Mouse (Mus musculus): ENCODE results near the gene Copz2.

DNA sequence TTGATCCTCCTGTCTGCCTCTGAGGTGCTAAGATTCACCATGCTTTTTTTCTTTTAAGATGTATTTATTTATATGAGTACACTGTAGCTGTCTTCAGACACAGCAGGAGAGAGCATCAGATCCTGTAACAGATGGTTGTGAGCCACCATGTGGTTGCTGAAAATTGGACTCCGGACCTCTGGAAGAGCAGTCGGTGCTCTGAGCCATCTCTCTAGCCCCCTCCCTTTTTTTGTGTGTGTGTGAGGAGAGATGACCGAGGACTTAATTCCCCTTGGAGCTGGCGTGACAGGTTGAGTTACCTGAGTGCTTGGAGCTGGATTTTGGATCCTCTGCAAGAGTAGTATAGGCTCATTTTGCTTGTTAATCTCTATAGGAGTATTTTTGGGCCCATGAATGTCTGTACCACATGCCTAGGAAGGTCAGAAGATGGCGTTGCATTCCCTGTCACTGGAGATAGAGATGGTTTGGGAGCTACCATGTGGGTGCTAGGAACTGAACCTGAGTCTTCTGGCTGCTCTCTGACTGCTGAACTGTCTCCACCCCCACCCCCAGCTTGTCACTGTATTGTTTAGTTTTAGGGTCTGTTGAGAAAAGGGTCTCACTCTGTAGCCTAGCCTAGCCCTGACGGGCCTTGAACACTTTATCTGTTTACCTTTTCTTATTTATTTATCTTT, 40.0 kb upstream of the Copz2 start:
- TF ChIP-seq GATA1 (IDR thresholded peaks at IDR 0.05; ENCODE audit: borderline replicate concordance, low read length) (no peak), CTCF (IDR thresholded peaks at IDR 0.05; ENCODE audit: low read depth, low read length) (no peak), POLR2AphosphoS5 (IDR thresholded peaks at IDR 0.05; ENCODE audit: insufficient replicate concordance, low read depth, low read length) (no peak), TAL1 (conservative IDR thresholded peaks at IDR 0.05; ENCODE audit: low read depth, low read length) (no peak), GATA2 (IDR thresholded peaks at IDR 0.05; ENCODE audit: borderline replicate concordance, low read depth, low read length) (no peak)
